Mouse (Mus musculus) spleen, adult 12 weeks (tissue): ENCODE data around the gene St6galnac3.

ENCODE experiments used
- DNase-seq: peaks from one replicate; pipeline ENCODE4 v3.0.0; 2022; ENCODE audit warnings: low spot score

Gene St6galnac3

GRCm38 (mm10) chr3:153648713-153649112 lies 76.3 kb downstream of the St6galnac3 start:
- no peak for DNase-seq

DNA sequence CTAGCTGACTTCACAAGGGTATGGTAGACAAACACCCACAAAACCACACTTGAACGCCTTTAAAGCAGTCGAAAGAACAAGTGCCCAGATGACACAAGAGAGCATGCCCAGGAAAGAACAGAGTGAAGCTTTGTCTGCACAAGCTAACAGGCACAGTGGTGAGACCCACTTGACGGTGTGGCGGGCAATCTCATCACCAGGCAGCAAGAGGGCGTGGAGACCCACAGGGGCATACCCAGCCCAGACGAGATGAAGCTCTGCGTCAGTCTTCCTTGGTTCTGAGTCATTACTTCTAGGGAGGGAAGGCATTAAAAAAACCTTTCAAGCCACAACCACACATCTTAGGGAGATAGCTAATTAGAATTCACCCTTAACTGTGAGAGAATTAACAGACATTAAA lies 79.2 kb downstream of the St6galnac3 start:
- no peak for DNase-seq

DNA sequence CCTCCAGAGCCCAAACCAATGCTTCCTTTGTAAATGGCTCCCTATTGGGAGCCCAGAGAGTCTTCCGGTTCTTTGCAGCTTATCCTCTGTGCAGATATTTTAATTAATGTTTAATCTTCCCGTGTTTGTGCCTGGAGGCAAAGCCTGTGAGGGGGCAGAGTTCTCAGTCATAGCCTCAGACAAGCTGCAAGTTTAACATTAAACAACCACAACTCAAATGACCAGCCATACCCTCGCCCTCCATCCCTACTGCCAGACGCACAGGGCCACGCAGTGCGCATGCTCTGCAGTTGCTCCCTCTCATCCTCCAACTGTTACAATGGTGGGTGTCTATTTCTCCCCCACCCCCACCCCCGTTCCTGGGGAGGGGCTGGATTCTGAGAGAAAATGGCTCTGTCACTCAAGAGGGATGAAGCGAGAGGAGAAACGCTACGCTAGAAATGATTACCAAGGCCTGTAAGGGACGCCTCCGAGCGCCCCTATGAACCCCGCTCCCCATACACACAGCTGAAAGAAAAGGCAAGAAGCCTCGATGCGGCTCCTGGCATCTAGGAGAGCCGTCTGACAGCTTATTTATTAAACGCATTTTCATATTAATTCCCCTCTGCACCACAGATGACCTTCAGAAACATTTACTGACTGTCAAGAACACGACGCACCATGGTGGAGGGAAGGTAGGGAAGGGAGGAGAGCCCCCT lies 81.0 kb downstream of the St6galnac3 start:
- DNase-seq = no peak

GRCm38 (mm10) chr3:153642826-153643225 lies 82.1 kb downstream of the St6galnac3 start:
- DNase-seq = no peak

- no peak for DNase-seq
These were observed 83.2 kb downstream of the St6galnac3 start for GRCm38 (mm10) chr3:153641805-153642204.

DNA sequence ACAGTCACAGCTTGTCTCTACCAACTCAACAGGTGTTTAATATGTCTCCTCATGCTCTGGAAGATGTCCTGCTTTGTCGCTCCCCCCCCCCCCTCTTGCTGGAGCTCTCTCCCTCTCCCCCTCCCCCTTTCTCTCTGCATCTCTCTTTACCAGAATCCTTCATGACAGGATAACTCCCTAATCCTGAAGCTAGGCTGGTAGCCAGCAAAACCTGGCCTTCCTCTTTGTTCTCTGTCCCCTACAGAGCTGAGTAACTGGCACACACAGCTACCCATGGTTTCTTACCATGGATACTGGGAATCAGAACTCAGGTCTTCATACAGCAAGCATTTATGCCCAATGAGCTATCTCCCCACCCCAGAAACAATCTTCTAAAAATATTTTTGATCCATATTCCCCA lies 87.6 kb downstream of the St6galnac3 start:
- DNase-seq = no peak

- no peak for DNase-seq
These were observed 88.2 kb downstream of the St6galnac3 start for GRCm38 (mm10) chr3:153636804-153637153.

- no peak for DNase-seq
These were observed 88.7 kb downstream of the St6galnac3 start for GRCm38 (mm10) chr3:153636094-153636803.

DNA sequence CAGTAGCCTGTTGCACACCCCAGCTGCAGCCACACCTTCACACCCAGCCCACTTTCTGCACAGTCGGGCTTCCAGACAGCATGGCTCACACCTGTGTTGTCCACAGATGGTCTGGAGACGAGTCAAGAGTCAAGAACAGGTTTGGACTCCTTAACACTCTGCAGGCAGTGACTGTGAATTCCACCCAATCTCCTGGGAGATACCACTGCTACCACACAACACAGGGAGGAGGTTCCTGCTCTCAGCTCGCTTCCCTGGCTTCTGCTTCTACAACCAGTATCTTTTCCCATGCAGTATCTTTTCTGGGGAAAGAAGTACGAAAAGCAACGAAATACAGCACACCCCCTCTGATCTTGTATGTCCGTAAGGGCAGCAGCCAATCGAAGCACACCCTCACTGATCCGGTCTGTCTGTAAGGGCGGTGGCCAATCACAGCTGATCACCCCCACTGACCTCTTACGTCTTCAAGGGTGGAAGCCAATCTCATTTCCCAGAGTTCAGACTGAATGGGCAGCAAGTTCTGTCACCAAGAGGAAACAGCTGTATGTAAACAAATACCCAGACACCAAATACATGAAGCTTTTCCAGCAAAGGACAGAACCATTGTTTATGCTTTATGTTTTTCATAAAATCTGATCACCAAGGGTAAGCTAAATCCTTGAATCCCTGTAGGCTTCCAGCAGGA lies 92.8 kb downstream of the St6galnac3 start:
- no peak for DNase-seq

DNA sequence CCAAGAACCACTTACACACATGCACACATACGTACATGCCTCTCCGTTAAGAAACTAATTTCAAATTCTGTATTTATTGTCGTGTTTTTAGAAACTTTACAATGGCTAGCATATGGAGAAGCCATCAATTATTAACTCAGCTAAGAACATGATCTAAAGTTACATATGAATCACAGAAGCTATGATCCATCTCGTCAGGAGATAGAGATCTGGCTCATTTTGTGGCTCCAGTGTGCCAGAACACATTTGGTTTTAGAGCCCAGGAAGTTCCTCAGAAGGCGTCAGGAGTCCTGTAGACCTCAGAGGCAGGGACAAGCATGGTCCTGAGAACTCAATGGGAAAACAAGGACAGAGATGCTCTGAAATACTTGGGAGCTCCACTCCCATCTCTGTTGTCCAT lies 98.7 kb downstream of the St6galnac3 start:
- DNase-seq = no peak

DNA sequence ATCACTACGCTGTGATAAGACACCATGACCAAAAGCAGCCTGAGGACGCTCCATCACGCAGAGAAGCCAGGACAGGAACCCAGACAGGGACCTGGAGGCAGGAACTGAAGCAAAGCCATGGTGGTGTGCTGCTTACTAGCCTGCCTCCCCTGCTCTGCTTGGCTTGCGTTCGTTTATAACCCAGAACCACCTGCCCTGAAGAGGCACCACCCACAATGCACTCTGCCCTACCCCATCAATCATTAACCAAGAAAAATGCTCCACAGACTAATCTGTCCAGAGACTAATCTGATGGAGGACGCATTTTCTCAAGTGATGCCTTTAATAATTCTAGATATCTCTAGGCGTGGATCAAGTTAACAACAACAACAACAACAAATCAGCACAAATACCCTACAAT lies 106.0 kb downstream of the St6galnac3 start:
- no peak for DNase-seq

- DNase-seq = no peak
These were observed 108.1 kb downstream of the St6galnac3 start for GRCm38 (mm10) chr3:153616849-153617248.

DNA sequence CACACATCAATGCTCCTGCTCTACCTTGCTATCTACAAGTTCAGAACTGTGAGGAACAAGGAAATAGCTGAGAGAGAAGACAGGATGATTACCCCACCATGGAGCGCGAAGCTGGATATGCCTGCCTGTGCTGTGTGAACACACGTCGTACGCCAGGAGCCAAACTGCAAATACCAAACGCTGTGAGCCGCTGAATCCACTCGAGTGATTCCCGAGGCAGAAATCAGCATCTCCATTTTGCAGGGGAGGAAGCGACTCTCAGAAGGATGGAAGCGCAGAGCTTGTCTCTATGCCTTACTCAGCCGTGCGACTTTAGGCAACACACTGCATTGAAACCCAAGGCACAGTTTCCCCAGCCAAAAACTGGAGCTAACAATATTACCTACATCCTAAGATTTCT lies 114.7 kb downstream of the St6galnac3 start:
- DNase-seq = no peak

- no peak for DNase-seq
These were observed 118.6 kb downstream of the St6galnac3 start for GRCm38 (mm10) chr3:153606331-153606730.

- DNase-seq = no peak
These were observed 119.2 kb downstream of the St6galnac3 start for GRCm38 (mm10) chr3:153605767-153606098.

- no peak for DNase-seq
These were observed 119.7 kb downstream of the St6galnac3 start for GRCm38 (mm10) chr3:153605089-153605766.

DNA sequence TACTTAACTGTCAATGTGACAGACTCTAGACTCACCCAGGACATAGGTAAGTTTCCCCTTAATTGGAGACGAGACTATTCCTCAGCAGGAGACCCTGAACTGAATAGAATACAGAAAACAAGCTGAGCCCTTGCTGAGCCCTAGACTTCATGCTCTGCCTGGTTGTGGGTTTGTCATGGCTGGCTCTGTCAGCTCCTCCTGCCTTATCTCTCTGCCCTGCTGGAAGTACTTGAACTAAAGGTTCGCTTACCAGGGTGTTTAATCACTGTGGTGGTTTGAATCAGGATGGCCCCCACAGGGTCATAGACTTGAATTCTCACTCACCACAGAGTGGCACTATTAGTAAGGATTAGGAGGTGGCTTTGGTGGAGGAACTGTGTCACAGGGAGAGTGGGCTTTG lies 125.8 kb downstream of the St6galnac3 start:
- no peak for DNase-seq

DNA sequence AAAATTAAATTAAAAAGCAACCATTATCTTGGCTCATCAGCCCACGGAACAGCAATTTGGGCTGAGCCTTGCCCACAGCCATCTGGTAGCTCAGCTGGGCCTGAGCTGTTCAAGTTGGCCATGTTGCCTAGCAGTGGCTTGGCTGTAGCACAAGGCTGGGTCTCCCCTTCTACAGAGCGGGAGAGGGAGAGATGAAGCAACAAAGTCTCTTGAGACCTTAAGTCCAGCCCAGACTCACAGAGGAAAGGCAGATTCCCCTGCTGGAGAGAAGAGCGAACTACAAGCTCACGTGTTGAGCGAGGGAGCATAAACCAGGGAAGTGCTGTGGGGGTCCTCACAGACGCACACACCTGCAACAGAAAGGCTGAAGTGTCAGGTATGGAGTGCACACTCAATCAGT lies 126.3 kb downstream of the St6galnac3 start:
- DNase-seq = no peak

GRCm38 (mm10) chr3:153594531-153594930 lies 130.4 kb downstream of the St6galnac3 start:
- no peak for DNase-seq

DNA sequence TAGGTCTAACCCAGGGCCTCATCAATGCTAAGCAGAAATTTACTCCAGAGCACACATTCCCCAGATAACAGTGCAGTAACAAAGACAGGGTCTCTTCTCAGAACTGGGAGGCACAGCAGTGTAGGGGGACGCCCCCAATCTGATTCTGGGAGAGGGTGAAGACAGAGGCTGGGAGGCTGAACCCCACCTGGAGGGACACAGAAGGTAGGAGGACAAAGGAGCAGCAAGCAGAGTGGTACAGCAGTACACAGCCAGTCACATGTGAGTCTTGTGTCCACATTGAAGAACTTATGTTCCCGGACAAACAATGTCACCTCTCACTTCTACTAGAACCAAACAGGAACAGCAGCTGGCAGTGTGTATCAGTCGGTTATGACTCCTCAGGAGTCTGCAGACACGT lies 131.0 kb downstream of the St6galnac3 start:
- no peak for DNase-seq

- DNase-seq = no peak
These were observed 131.9 kb downstream of the St6galnac3 start for GRCm38 (mm10) chr3:153593103-153593502.

DNA sequence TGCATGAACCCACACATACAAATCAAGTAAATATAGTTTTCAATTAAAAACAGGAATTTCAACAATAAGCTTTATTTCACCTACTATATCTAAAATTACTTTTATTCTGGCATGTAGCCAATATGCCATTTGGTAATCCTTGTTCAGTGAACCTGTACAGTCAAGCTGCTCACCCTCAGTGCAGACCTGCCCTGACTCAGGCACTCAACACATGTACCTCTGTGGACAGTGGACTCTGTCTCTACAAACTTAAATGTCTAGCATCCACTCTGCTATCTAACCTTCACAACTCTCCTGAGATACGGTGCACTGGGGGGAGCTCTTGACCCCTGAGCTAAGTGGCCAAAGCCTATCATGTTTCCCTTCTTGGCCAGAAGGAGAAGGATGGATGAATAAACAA lies 137.4 kb downstream of the St6galnac3 start:
- no peak for DNase-seq

DNA sequence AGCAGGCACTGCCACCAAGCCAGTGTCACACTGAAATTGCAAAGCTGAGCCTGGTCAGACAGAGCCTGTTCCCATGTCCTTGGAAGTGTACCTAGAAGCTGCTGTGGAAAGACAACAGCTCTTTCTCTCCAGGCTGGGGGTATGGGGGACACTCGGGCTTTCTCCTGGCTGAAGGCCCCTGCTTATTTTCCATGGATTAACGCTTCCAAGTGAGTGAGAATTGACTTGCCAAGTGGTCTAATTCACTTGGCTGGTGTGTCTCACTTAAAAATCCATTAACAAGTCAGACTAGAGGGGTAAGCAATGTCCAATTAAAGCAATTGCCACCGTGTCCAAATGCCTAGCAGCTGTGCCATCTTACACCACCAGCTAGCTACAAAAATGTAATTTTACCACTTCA lies 140.1 kb downstream of the St6galnac3 start:
- DNase-seq = no peak
